Mouse (Mus musculus) gastrocnemius, adult 8-10 months (tissue): ENCODE measurements around the gene Lysmd2. TPM values are rescaled to one million over a fixed set of nuclear protein-coding genes. Genes with fewer than 3 reads are reported as not detected.
"Not testable (repeated sequence)": the region's sequence is repeated elsewhere in the genome, so short reads cannot be mapped to it uniquely, and the experiment has no call there.

Source experiments
- DNase-seq, 2 experiments: peaks; one replicate each; pipeline ENCODE4 v3.0.0; 2022; ENCODE audit warnings: low spot score in 2 of 2
- total RNA-seq, 4 experiments: library from RNA; stranded (reverse); gene quantifications; 2 replicates each; pipeline ENCODE4 v1.2.4; 2022

Lysmd2 gene
- total RNA-seq: 1 to 10 TPM; 3.9 to 6.2 (median 4.5) TPM

DNA sequence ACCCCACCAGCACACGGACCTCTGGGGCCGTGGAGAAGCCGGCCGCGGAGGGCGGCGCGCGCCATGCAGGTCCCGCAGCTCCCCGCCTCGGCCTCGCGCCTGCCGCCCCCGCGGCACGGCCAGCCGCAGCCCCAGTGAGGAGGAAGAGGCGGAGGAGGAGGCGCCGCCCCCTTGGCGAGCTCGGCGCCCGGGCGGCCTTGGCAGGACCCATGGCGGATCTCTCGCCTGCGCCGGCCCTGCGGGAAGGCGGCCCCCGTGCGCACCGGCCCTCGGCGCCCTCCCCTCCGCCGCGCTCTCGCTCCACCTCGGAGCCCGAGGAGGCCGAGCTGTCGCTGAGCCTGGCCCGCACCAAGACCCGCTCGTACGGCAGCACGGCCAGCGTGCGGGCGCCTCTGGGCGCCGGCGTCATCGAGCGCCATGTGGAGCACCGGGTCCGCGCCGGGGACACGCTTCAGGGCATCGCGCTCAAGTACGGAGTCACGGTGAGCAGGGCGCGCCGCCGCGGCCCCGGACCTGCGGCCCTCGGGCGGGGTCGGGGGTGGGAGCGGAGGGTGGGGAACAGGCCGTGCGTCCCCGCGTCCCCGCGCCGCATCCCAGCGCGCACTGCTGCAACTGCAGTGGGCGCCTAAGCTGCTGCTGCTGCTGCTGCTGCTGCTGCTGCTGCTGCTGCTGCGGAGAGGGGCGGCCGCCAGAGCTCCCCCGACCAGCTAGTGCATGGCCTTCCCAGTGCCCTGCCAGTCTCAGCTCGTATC lies at the start of gene Lysmd2:
Gene Lysmd2, plus strand, starts transcription at position 186 of the 752 bp plus-strand sequence.
- DNase-seq: peak; percentile 65 to 77

DNA sequence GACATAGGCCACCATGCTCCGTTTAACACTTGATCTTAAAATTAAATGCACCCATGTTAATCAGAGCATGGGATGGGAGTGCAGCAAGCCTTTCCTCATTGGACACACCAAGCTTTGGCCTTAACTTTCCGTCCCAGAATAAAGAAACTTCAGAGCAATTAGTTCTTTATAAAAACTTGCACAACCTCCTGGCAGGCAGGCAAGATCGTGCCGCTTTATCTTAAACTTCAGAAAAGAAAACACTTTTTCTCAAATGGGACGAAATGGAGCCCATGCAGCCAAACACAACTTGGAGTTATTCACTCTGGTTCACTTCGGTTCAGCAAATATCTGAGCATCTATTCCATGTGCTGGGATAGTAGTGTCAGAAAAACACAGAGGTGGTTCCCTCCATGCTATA lies 46.2 kb upstream of the Lysmd2 start:
- DNase-seq: no peak

DNA sequence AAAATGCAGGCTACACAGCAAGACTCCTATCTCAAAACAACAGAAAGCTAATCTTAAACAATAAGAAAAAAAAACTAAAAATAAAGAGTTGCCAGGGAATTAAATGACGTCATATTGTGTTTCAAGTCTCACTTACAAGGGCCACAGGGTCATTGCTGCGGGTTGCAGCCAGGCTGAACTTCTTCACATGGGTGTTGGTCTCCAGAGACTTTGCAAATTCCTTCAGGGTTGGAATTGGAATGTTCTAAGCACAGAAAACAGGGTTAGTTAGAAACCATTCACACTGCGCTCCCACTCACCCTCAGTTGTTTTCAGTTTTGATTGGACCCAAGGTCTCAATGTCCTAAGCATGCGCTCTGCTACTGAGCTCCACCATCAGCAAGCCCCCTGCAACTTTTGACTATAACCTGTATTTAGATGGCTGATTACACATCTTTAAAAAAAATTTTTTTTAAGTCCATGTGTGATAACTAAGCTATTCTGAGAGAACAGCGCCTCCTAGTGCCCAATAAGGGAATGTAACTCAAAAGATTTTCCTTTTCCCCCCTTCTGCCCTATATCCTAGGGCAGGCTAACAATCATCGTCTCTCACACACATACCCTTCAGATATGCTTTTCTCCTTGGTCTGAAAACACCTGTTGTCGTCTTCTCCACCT lies 43.7 kb upstream of the Lysmd2 start:
- no peak for DNase-seq

DNA sequence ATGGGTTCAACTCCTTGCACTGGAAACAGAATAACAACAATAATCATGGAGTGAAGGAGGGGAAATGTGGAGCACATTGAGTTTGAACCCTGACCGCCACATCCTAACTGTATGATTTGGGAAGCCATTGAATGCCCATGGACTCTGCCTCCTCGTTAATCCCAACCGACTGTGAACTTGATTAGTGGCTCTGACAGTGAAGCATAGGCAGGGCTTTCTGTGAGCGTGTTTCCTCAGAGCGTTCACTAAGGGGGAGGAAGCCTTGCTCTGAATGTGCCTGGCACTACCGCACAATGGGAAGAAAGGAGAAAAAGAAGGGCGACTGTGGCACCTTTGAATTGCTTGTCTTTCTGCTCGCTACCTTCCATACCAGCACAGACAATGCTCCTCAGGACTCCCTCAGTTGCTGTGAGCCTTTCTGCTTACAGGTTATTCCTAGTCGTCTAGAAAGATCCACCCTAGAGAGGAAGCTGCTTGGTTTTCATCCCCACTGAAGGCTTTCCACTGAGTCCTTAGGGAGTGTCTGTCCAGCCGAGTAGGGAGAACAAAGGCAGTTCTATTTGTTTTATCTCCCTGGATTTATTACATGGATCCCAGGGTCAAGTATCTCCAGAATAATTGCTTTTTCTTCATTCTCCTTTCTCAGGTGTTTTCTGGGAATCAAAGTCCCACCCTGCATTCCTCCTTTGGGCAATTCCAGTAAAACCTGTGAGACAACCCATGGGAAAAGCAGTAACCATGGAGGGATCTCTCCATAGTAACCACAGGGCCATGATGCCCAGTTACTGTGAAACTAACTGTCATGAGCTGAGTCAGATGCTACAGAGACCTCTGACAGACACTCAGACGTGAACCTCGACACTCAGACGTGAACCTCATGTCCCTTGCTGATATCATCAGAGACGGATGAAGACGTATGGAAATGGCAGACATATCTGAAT lies 35.4 kb upstream of the Lysmd2 start:
- no peak for DNase-seq

- no peak for DNase-seq
Measured at GRCm38 (mm10) chr9:75593481-75593880, 32.1 kb upstream of the Lysmd2 start.

GRCm38 (mm10) chr9:75597036-75597435 lies 28.5 kb upstream of the Lysmd2 start:
- DNase-seq: no peak

DNA sequence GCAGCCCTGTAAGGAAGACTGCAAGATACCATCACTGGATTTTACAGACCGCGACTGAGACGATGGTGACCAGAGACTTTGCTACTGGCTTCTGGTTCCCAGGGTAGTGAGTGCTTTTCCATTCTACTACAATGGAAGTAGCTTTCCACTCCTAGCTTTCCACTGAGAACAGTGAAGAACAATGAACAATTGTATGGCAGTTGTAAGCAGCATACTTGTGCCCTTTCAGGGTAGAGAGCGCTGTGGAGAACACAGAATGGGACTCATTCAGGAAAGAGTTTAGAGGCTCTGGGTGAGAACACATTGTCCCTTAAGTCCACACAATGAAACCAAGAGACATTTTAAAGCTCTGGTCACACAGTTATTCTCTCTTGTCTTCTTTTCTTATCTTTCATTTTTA lies 27.9 kb upstream of the Lysmd2 start:
- DNase-seq: no peak

DNA sequence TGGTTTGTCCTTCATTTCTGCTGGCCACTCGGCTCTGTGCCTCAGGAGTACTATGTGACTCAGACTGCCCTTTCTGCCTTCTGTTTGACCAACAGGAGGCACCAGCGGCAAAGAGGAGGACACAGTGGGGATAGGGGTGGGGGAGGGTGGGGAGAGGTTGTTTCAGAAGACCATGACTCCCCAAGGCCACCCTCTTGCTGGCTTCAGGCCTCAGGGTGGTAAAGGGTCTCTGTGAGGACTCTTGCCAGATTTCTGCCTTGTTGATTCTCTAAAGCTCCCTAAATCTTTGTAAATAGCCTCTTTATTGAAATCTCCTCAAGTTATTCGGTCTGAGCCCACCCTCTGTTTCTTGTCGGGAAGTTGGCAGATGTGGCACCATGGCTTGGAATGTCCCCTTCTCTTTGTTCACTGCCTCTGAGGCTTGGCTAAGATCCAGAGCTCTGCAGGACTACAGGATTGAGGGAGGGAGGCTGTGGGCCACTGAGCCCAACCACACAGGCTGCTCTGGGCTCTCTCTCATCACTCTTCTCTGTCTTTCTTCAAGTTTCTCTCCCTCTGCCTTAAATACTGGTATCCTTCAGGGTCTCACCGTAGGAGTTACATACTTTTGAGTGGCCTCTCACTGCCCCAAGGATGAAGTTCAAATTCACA lies 26.2 kb upstream of the Lysmd2 start:
- DNase-seq: no peak

GRCm38 (mm10) chr9:75600166-75600934 lies 25.2 kb upstream of the Lysmd2 start:
- DNase-seq: peak in 1 of 2 experiments; percentile 20

GRCm38 (mm10) chr9:75601510-75601909 lies 24.0 kb upstream of the Lysmd2 start:
- no peak for DNase-seq

DNA sequence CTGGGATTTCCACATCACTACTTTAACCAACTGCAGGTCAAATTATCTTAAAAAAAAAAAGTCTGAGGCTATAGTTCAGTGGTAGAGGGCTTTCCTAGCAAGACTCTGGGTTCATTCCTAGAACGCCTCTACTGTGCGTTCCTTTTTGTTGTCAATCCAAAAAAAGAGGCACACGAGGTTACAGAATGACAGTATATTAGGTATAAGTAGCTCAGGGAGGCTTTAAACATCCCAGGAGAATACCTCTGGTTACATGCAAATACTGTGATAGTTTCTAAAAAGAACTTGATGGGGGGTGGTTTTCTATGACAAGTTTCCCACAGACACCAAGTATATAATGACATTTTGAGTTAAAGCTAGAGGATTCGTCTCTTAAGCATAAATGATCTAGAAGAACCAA lies 18.0 kb upstream of the Lysmd2 start:
- no peak for DNase-seq

DNA sequence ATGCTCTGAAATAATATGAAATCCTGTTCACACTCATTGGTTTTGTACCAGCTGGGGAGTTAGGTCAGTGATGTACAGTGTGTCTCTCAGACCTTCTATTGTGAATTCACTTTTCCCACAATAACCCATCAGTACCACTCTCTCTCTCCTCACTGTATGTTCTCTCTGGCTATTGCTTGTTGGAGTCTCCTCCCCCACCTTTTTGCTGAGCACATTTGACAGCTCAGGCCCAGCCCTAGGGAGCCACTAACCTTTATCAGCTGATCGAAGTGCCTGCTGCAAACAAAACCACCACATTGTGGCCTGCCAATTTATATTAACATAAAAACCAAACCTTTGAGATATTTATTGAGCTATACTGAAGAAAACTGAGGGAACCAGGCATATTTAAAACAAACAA lies 16.0 kb upstream of the Lysmd2 start:
- DNase-seq: no peak

DNA sequence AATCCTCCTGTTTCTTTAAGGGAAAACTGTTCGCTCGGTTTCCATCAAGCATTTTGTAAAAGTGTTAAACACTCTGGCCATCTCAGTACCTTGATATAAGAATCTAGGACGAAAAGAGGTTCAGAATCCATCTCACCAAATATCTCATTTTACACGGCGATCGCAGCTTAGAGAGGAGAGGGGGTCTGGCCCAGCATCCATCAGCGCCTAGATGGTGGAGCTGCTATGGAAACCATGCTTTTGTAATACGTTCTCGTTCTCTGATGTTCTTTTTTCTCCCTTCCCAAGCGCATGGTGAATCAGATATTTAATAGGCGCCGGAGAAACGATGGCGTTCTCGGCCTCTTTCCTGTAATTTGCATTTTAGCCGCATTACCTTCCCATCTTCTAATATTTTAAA lies 15.6 kb upstream of the Lysmd2 start:
- DNase-seq: no peak

GRCm38 (mm10) chr9:75610571-75611493 lies 14.7 kb upstream of the Lysmd2 start, which contains the start of gene Tmod2:
TSS of gene Tmod2 (minus strand) at chr9:75611325.
- DNase-seq: peak; percentile 12 to 29

DNA sequence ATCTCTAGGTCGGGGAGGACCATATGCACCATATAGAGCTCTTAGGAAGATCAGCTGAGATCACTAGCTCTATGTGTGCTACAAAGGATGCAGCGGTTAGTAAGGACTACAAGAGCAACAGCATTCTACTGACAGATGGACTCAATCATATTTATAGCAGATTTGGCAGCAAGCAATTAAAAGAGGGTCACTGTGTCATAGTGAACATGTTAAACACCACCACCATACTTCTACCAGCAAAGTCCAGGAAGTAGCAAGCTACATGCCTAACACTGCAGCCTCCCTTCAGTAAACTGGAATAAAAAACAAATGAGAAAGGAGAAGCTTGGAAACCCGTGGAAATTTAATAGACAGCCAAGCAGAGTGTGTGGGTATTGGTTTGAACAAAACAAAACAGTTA lies 9.0 kb upstream of the Lysmd2 start:
- DNase-seq: no peak

- no peak for DNase-seq
Measured at GRCm38 (mm10) chr9:75618836-75619400, 6.6 kb upstream of the Lysmd2 start.

GRCm38 (mm10) chr9:75619761-75620160 lies 5.8 kb upstream of the Lysmd2 start:
- not testable (repeated sequence) for DNase-seq

DNA sequence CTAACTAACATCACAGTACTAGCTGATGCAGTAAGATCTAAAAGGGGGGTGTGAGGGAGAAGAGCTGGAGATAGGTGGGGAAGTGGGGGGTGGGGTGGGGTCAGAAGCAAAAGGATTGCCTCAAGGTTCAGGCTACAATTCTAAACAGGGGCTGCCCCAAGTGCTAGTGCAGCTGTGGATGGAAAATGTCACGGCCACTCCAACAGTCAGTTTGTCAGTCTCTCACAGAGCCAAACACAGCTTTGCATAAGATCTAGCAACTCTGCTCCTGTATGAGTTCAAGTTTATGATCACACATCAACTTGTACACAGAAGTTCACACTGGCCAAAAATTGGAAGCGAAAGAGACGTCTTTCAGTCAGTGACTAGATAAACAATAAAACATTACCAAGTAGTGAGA lies 4.1 kb upstream of the Lysmd2 start:
- no peak for DNase-seq

GRCm38 (mm10) chr9:75624983-75625555 lies 472 bp upstream of the Lysmd2 start:
- DNase-seq: no peak
